Mouse (Mus musculus) mouse trophoblast stem cell (cell line): ENCODE measurements around the gene Zfp420.

Source experiments
- in situ Hi-C, 2 experiments: fragments of 300-500 bp; cut with MseI, MboI; formaldehyde crosslinking; loops; 2 replicates in 1 of 2; 3 replicates in 1 of 2; pipeline ENCODE4 v1.15.1; 2025

Zfp420 gene

GRCm38 (mm10) chr7:29898351-29898750 is 38.6 kb downstream of the Zfp420 start:
- in situ Hi-C loops, result no loop called here

DNA sequence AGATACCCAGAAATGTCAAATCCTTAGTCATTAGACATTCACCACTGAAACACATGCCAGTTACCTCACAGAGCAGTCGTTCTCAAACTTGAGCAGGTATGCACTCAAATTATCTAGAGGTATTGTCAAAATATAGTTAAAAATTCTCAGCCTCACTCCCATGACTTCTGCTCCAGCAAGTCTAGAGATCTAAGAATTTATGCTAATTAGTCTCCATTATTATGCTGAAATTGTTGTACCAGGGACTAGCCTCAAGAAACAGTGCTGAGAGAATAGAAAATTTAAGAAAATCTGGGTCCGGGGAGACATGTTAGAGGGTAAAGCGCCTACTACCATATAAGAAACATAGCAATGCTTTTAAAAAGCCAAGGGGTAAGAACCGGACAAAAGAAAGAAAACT is 44.3 kb downstream of the Zfp420 start:
- in situ Hi-C loops, result no loop called here

- in situ Hi-C loops, result no loop called here
Measured at GRCm38 (mm10) chr7:29905966-29906681, 46.3 kb downstream of the Zfp420 start, which contains the start of gene Zfp27. Gene Zfp27 (minus strand): TSS chr7:29906572.

- in situ Hi-C loops, result no loop called here
Measured at GRCm38 (mm10) chr7:29906682-29907058, 46.9 kb downstream of the Zfp420 start.

GRCm38 (mm10) chr7:29907206-29907605 is 47.4 kb downstream of the Zfp420 start:
- in situ Hi-C loops, result no loop called here

- in situ Hi-C loops, result no loop called here
Measured at GRCm38 (mm10) chr7:29908130-29908950, 48.6 kb downstream of the Zfp420 start, which contains the start of gene Zfp383. Gene Zfp383 (plus strand): TSS chr7:29908223.

GRCm38 (mm10) chr7:29910252-29910651 is 50.5 kb downstream of the Zfp420 start:
- in situ Hi-C loops, result no loop called here

DNA sequence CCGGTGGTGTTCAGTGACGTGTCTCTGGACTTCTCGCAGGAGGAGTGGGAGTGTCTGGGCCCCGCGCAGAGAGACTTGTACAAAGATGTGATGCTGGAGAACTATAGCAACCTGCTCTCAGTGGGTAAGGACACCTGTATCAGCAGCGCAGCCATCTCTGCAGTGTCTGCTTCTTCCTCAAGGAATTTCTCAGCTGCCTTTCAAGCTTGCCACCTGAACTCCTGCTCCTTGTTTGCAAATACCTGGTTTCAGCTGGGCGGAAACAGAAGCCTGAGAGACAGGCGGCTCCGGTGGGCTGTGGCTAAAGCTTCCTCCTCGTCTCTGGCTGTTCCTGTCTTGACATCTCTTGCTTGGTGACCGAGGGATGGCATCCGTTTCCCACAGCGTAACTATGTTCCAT is 52.4 kb downstream of the Zfp420 start:
- in situ Hi-C loops, result no loop called here

- in situ Hi-C loops, result no loop called here
Measured at GRCm38 (mm10) chr7:29917371-29918061, 57.7 kb downstream of the Zfp420 start.

- in situ Hi-C loops, result no loop called here
Measured at GRCm38 (mm10) chr7:29918062-29918453, 58.3 kb downstream of the Zfp420 start.

- in situ Hi-C loops, result no loop called here
Measured at GRCm38 (mm10) chr7:29921439-29922093, 61.8 kb downstream of the Zfp420 start.

DNA sequence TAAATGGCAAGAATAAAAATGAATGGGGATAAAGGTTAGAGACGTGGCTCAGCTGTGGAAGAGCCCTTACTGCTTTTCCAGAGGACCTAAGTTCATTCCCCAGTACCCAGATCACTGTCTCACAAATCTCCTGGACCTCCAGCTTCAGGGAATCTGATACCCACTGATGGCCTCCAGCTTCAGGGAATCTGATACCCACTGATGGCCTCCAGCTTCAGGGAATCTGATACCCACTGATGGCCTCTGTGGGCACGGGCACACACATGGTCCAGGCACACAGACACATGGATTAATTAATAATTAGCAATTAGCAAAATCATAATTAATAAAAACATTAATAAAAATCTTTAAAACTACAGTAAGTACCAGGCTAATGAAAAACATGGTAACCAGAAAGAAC is 63.0 kb downstream of the Zfp420 start:
- in situ Hi-C loops, result no loop called here
